8 mouse cellular contexts compared by ENCODE assay signal in genomic region chr11:69012071-69012601, GRCm38 (mm10). TPM values are rescaled to one million over a fixed set of nuclear protein-coding genes. Genes with fewer than 3 reads are reported as not detected.
DNase-seq lines count a peak whose midpoint lies in the region; ATAC-seq lines count a peak whose summit lies in the region.

No protein-coding gene starts in this region.

- WGBS in hindbrain, embryonic 11.5 days, result 1% methylated on average over 18 of the region's 18 CpGs

- no peaks in the 10 kb centered on the region for H3K27me3 ChIP-seq in hindbrain, embryonic 11.5 days (ENCODE audit: control insufficient read depth, insufficient read depth, low read length)

- H3K4me2 ChIP-seq in hindbrain, embryonic 11.5 days (replicated peaks; ENCODE audit: low read depth, low read length), result peak overlapping the region; percentile 72

- H3K9me3 ChIP-seq in hindbrain, embryonic 11.5 days (ENCODE audit: control insufficient read depth, low read length), result no peaks in the 10 kb centered on the region

- peak overlapping the region; percentile 50 for H3K4me3 ChIP-seq in hindbrain, embryonic 11.5 days (ENCODE audit: low read depth, low read length)

- H3K27ac ChIP-seq in hindbrain, embryonic 11.5 days (ENCODE audit: low read depth, low read length), result peak overlapping the region; percentile 78

- DNase-seq in MN1 (ENCODE audit: low spot score), result peak; percentile 91
- peak; percentile 95 for DNase-seq in cerebellum, adult 9-10 months
- DNase-seq in frontal cortex, adult 2 months (ENCODE audit: extremely low spot score in 1 of 2, low spot score in 1 of 2), result peak; percentile 88 to 94
- DNase-seq in hindbrain, embryonic 11.5 days (ENCODE audit: low spot score), result peak; percentile 89
- peak; percentile 85 to 94 for DNase-seq in layer of hippocampus, postnatal 14 days (ENCODE audit: low spot score in 2 of 2)
- peak; percentile 89 for DNase-seq in lung, postnatal 14 days
- DNase-seq in retina, adult 2 months (ENCODE audit: low read depth, low spot score), result peak; percentile 78
- peak; percentile 75 to 84 for DNase-seq in thymus, postnatal 36 days

- H3K4me1 ChIP-seq in hindbrain, embryonic 11.5 days (replicated peaks; ENCODE audit: control insufficient read depth, insufficient read depth, low read length), result peaks cover 5% of the 10 kb centered on the region

- H3K9ac ChIP-seq in hindbrain, embryonic 11.5 days (ENCODE audit: low read depth, low read length), result peak overlapping the region; percentile 64

- H3K36me3 ChIP-seq in hindbrain, embryonic 11.5 days (ENCODE audit: control insufficient read depth, insufficient read depth, low read length), result no peaks in the 10 kb centered on the region

- peak; percentile 53; the same call in 1 of the 2 replicates for ATAC-seq in hindbrain, embryonic 11.5 days (ENCODE audit: low FRiP score)

RNA-seq across cellular contexts. Expression of gene Ctc1, which starts 3.6 kb away (rescaled TPM):
- 48.7 and 49.2 TPM in 2 replicates for polyA plus RNA-seq in frontal cortex, adult 2 months (2012; rRNA removed)
- polyA plus RNA-seq in hindbrain, embryonic 11.5 days (2014; fragmentation: Nextera tagmentation; extraction: Ambion mirVana), result 48.7 and 59.5 TPM in 2 replicates
- total RNA-seq in layer of hippocampus, postnatal 14 days (2021), result 10 to 100 TPM; 33.6 to 38.8 TPM

RNA-seq across cellular contexts. Expression of gene Pfas, which starts 3.9 kb away (rescaled TPM):
- 19.0 and 19.8 TPM in 2 replicates for polyA plus RNA-seq in frontal cortex, adult 2 months (2012; rRNA removed)
- 31.5 and 31.8 TPM in 2 replicates for polyA plus RNA-seq in hindbrain, embryonic 11.5 days (2014; fragmentation: Nextera tagmentation; extraction: Ambion mirVana)
- 10 to 100 TPM; 24.1 to 25.3 TPM for total RNA-seq in layer of hippocampus, postnatal 14 days (2021)

RNA-seq across cellular contexts. Expression of gene Aurkb, which starts 33.3 kb away (rescaled TPM):
- 0.96 and 1.1 TPM in 2 replicates for polyA plus RNA-seq in frontal cortex, adult 2 months (2012; rRNA removed)
- polyA plus RNA-seq in hindbrain, embryonic 11.5 days (2014; fragmentation: Nextera tagmentation; extraction: Ambion mirVana), result 131 and 141 TPM in 2 replicates
- 1 to 10 TPM; 2.1 to 2.3 TPM for total RNA-seq in layer of hippocampus, postnatal 14 days (2021)

RNA-seq across cellular contexts. Expression of gene Rangrf, which starts 37.2 kb away (rescaled TPM):
- polyA plus RNA-seq in frontal cortex, adult 2 months (2012; rRNA removed), result 26.1 and 26.2 TPM in 2 replicates
- 56.0 and 59.3 TPM in 2 replicates for polyA plus RNA-seq in hindbrain, embryonic 11.5 days (2014; fragmentation: Nextera tagmentation; extraction: Ambion mirVana)
- total RNA-seq in layer of hippocampus, postnatal 14 days (2021), result 10 to 100 TPM; 13.4 to 15.8 TPM

RNA-seq across cellular contexts. Expression of gene Slc25a35, which starts 44.2 kb away (rescaled TPM):
- 15.3 and 15.5 TPM in 2 replicates for polyA plus RNA-seq in frontal cortex, adult 2 months (2012; rRNA removed)
- polyA plus RNA-seq in hindbrain, embryonic 11.5 days (2014; fragmentation: Nextera tagmentation; extraction: Ambion mirVana), result 1.6 and 1.8 TPM in 2 replicates
- 1 to 10 TPM; 4.6 to 4.8 TPM for total RNA-seq in layer of hippocampus, postnatal 14 days (2021)

Comparison
In these comparisons a context has a peak if more than half of its experiments do, and no peak if none do; other contexts are left out.
1. Peak in every context shown above with its lines: DNase-seq, ATAC-seq, H3K4me3 ChIP-seq and H3K27ac ChIP-seq.
2. RNA of gene Aurkb, which starts 33.3 kb away (polyA plus RNA-seq): 131 to 141 TPM in hindbrain, embryonic 11.5 days; 0.96 to 1.1 TPM in frontal cortex, adult 2 months; every median in the first group is over 10 times any median in the second.